Mouse (Mus musculus) ES-Bruce4 (cell line): ENCODE results near the gene Col2a1. TPM values are rescaled to one million over a fixed set of nuclear protein-coding genes. Genes with fewer than 3 reads are reported as not detected.

Experiments
- H3K27ac ChIP-seq: 2 replicates; pipeline ENCODE4 v1.5.1; 2012; ENCODE audit warnings: low read length, inconsistent platforms; ENCODE audit not compliant: insufficient read depth
- H3K27me3 ChIP-seq: 2 replicates; pipeline ENCODE4 v1.6.1; 2012; ENCODE audit warnings: mild to moderate bottlenecking, low read length, inconsistent platforms; ENCODE audit not compliant: control insufficient read depth, poor library complexity, insufficient read depth, severe bottlenecking
- H3K36me3 ChIP-seq: 2 replicates; pipeline ENCODE4 v1.6.1; 2012; ENCODE audit warnings: inconsistent platforms, mild to moderate bottlenecking, low read length, moderate library complexity; ENCODE audit not compliant: control insufficient read depth, poor library complexity, insufficient read depth, severe bottlenecking
- H3K4me1 ChIP-seq: one replicate; pipeline ENCODE4 v1.8.1; 2011; ENCODE audit warnings: low read length; ENCODE audit not compliant: control insufficient read depth, insufficient read depth
- H3K4me3 ChIP-seq: 2 replicates; pipeline ENCODE4 v1.5.1; 2011; ENCODE audit warnings: low read depth, mild to moderate bottlenecking, low read length
- H3K9ac ChIP-seq: 2 replicates; pipeline ENCODE4 v1.6.1; 2012; ENCODE audit warnings: low read depth, mild to moderate bottlenecking, inconsistent platforms; ENCODE audit not compliant: poor library complexity, severe bottlenecking
- H3K9me3 ChIP-seq: replicated peaks from 2 replicates; pipeline ENCODE4 v1.6.1; 2012; ENCODE audit warnings: mild to moderate bottlenecking, low read length, inconsistent platforms; ENCODE audit not compliant: control insufficient read depth, poor library complexity, insufficient read depth, severe bottlenecking
- CTCF ChIP-seq: IDR thresholded peaks from one replicate; pipeline ENCODE4 v1.8.1; 2011; ENCODE audit warnings: low read depth, low read length
- EP300 ChIP-seq: IDR thresholded peaks from 2 replicates; pipeline ENCODE4 v1.6.1; 2011; ENCODE audit warnings: low read depth, low read length; ENCODE audit not compliant: insufficient read depth
- POLR2A ChIP-seq: IDR thresholded peaks from one replicate; pipeline ENCODE4 v1.8.1; 2011; ENCODE audit warnings: low read length; ENCODE audit not compliant: insufficient read depth
- polyA plus RNA-seq: library from polyadenylated mRNA; stranded (reverse); fragments of >200 nt; gene quantifications from 2 replicates; pipeline ENCODE4 v1.2.4, GENCODE M21; 2011; ENCODE audit warnings: low read depth; ENCODE audit not compliant: missing spikeins, insufficient read depth, insufficient read length

Col2a1 gene
- polyA plus RNA-seq, 1 experiment = 12.9 TPM

- Histone ChIP-seq H3K4me1 (no peaks in the 10 kb centered on the region), H3K27ac (no peak overlapping the region), H3K36me3 (no peaks in the 10 kb centered on the region), H3K4me3 (no peak overlapping the region), H3K9ac (no peak overlapping the region), H3K27me3 (no peaks in the 10 kb centered on the region), H3K9me3 (no peaks in the 10 kb centered on the region)
- TF ChIP-seq CTCF (no peak), POLR2A (no peak), EP300 (no peak)
These were observed 31.9 kb downstream of the Col2a1 start for GRCm38 (mm10) chr15:97972580-97972979.

- no peak overlapping the region for H3K4me3 ChIP-seq
- H3K9me3 ChIP-seq = no peaks in the 10 kb centered on the region
- H3K27ac ChIP-seq = no peak overlapping the region
- H3K27me3 ChIP-seq = no peaks in the 10 kb centered on the region
- no peaks in the 10 kb centered on the region for H3K4me1 ChIP-seq
- H3K9ac ChIP-seq = no peak overlapping the region
- no peaks in the 10 kb centered on the region for H3K36me3 ChIP-seq
- peak; percentile 80 for TF ChIP-seq CTCF
- no peak for TF ChIP-seq EP300
- TF ChIP-seq POLR2A = no peak
These were observed 34.2 kb downstream of the Col2a1 start for GRCm38 (mm10) chr15:97970299-97970698.

- Histone ChIP-seq H3K9me3 (no peaks in the 10 kb centered on the region), H3K27me3 (no peaks in the 10 kb centered on the region), H3K4me1 (no peaks in the 10 kb centered on the region), H3K27ac (no peak overlapping the region), H3K9ac (no peak overlapping the region; the same call in 1 of the 2 replicates), H3K36me3 (no peaks in the 10 kb centered on the region), H3K4me3 (no peak overlapping the region)
- TF ChIP-seq CTCF (no peak), EP300 (no peak), POLR2A (no peak)
These were observed 39.0 kb downstream of the Col2a1 start for GRCm38 (mm10) chr15:97965311-97966045.

GRCm38 (mm10) chr15:97964836-97965187 lies 39.7 kb downstream of the Col2a1 start:
- no peaks in the 10 kb centered on the region for H3K36me3 ChIP-seq
- H3K4me3 ChIP-seq = peak overlapping the region; percentile 81
- no peaks in the 10 kb centered on the region for H3K27me3 ChIP-seq
- H3K9me3 ChIP-seq = no peaks in the 10 kb centered on the region
- H3K27ac ChIP-seq = no peak overlapping the region
- peak overlapping the region; percentile 80 for H3K9ac ChIP-seq
- TF ChIP-seq CTCF (no peak), EP300 (no peak), POLR2A (no peak)
- H3K4me1 ChIP-seq = no peaks in the 10 kb centered on the region

- H3K4me3 ChIP-seq = peak within 1 kb of the TSS; percentile 86
- TF ChIP-seq CTCF = peak; percentile 89
- no peak for TF ChIP-seq POLR2A
- TF ChIP-seq EP300 = no peak
- peak within 1 kb of the TSS; percentile 61 for H3K27ac ChIP-seq
- no peaks in the 10 kb centered on the region for H3K9me3 ChIP-seq
- peak within 1 kb of the TSS; percentile 88 for H3K9ac ChIP-seq
- H3K4me1 ChIP-seq = no peaks in the 10 kb centered on the region
- H3K27me3 ChIP-seq = no peaks in the 10 kb centered on the region
- H3K36me3 ChIP-seq = no peaks in the 10 kb centered on the region
These were observed 40.3 kb downstream of the Col2a1 start, which contains the start of gene Tmem106c for GRCm38 (mm10) chr15:97963989-97964835. Tmem106c (plus strand) TSS chr15:97964200.
